Mouse (Mus musculus) gastrocnemius, postnatal 25 days (tissue): ENCODE data around the gene Ankrd13a. TPM values are rescaled to one million over a fixed set of nuclear protein-coding genes. Genes with fewer than 3 reads are reported as not detected.
"Not testable (repeated sequence)": the region's sequence is repeated elsewhere in the genome, so short reads cannot be mapped to it uniquely, and the experiment has no call there.

ENCODE experiments used
- DNase-seq: peaks from one replicate; pipeline ENCODE4 v3.0.0; 2022
- microRNA-seq, 2 experiments: library from miRNA; unstranded; fragments of <30 nt; microRNA quantifications; one replicate each; pipeline ENCODE4 v1.2.0; 2021; ENCODE audit warnings: borderline replicate concordance in 2 of 2
- total RNA-seq, 2 experiments: library from RNA; stranded (reverse); gene quantifications; 1 replicate in 1 of 2; 2 replicates in 1 of 2; pipeline ENCODE4 v1.2.3; 2021

The Ankrd13a gene
- total RNA-seq, 2 experiments from 2014 or later, result 21.7 to 22.1 TPM

DNA sequence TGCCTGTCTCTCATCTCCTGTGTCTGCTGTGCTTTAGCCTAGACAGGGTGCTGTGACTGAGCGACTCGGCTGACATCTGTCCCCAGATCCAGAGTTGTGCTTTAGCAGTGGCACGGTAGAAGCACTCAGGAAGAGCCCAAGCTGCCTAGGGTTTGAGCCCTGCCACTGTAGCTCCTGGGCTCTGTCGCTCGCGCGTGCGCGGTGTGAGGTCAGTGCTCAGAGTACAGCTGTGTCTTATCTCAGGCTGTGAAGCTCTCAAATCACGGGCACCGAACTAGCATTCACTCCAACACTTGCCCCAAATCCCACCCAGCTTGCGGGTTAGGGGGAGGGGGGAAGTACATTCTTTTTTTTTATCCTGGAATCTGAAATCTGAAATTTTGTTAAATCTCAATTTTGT lies 62.4 kb downstream of the Ankrd13a start:
- no peak for DNase-seq

- DNase-seq, result not testable (repeated sequence)
These were observed 66.0 kb downstream of the Ankrd13a start for GRCm38 (mm10) chr5:114840481-114840880.

DNA sequence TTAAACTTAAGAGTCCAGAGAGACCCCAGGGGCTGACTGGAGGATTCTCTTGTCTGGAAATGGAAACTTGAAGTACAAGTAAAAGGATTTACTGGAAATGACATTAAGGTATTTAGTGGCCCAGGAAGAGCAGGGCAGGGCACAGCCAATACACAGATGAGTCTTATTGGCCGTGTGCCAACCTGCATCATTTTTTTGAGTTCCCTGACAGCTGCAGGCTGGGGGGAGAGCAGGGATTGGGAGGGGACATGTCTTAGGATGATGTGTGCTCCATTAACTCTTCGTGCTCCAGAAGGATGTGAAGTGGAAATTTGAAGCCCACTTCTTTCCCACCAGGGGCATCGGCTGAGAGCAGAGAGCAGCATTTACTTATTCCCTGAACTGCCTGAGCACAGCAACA lies 67.7 kb downstream of the Ankrd13a start:
- DNase-seq, result not testable (repeated sequence)

- DNase-seq, result no peak
These were observed 68.2 kb downstream of the Ankrd13a start for GRCm38 (mm10) chr5:114842674-114843073.

DNA sequence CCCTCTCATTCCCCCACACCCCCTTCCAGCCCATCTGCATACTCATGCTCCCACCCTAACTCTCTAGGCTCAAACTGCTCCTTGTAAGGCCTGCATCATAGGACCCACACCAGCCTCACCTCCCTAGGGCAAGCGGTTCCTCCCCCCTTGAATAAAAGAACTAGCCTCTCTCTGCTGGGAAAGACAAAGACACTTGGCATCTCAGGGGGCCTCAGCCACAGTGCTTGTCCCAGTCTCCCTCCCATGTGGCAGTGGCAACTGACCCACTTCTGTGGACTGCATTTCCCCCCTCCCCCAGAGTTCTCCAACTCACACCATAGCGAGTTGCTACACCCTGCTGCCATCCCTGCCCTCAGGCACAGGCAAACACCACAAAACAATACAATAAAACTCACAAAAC lies 69.9 kb downstream of the Ankrd13a start:
- not testable (repeated sequence) for DNase-seq

- DNase-seq, result no peak
These were observed 77.2 kb downstream of the Ankrd13a start for GRCm38 (mm10) chr5:114851565-114852236.

DNA sequence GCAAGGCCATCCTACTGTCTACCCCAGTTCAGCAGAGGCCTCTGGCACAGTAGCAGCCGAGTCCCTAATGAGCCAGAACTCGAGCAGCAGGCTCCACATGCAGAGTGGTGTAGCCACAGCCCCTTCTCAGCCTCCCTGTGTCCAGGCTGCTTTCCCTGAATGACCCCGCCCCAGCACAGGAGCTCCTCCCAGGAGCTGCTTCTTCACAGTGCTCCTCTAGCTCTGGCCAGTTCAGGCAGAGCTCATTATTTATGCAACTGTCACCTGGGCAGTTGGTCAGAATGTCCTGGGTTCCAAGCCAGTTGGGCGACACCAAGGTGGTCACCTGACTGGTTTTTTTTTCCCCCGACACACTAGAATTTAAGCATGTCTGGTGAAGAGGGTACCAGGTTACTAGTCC lies 78.9 kb downstream of the Ankrd13a start, which contains the start of gene 4930519G04Rik:
Gene 4930519G04Rik, plus strand, starts transcription at position 301 of the 400 bp plus-strand sequence.
- not testable (repeated sequence) for DNase-seq

Small RNA genes within 50 kb of the gene (microRNA-seq; reads per million reads assigned to microRNA genes)
- 9.6 to 13.8 reads per million in 2 experiments for gene Mir6240

Other genes with a start within 250 kb of the Ankrd13a start
- under 1 TPM; 0.29 to 0.54 TPM for gene Fam222a, start 206.7 kb upstream of the Ankrd13a start, total RNA-seq
- 1 to 10 TPM; 1.6 to 2.7 TPM for gene Trpv4, start 116.3 kb upstream of the Ankrd13a start, total RNA-seq
- 1 to 10 TPM; 9.0 to 10.0 TPM for gene Gltp, start 83.7 kb upstream of the Ankrd13a start, total RNA-seq
- gene Tchp, start 66.9 kb upstream of the Ankrd13a start, total RNA-seq, result 1 to 10 TPM; 2.3 to 2.8 TPM
- 10 to 100 TPM; 16.1 to 21.7 TPM for gene Git2, start 840 bp downstream of the Ankrd13a start, total RNA-seq
- gene 1500011B03Rik, start 48.8 kb downstream of the Ankrd13a start, total RNA-seq, result 1 to 10 TPM; 5.6 to 7.0 TPM
- not detected for gene 4930519G04Rik, start 79.0 kb downstream of the Ankrd13a start, total RNA-seq
- gene Gm9936, start 84.0 kb downstream of the Ankrd13a start, total RNA-seq, result not detected
- gene Oasl2, start 122.3 kb downstream of the Ankrd13a start, total RNA-seq, result 1 to 10 TPM; 1.0 to 1.5 TPM
- under 1 TPM; 0.38 to 0.51 TPM for gene Oasl1, start 148.6 kb downstream of the Ankrd13a start, total RNA-seq
- gene 2210016L21Rik, start 167.5 kb downstream of the Ankrd13a start, total RNA-seq, result 10 to 100 TPM; 25.3 to 26.9 TPM
- not detected for gene Hnf1a, start 196.4 kb downstream of the Ankrd13a start, total RNA-seq
- 10 to 100 TPM; 19.6 to 20.3 TPM for gene Sppl3, start 236.5 kb downstream of the Ankrd13a start, total RNA-seq